Mouse (Mus musculus) c-Kit-positive CD71-positive TER-119-negative erythroid progenitor cells, embryonic 14.5 days (primary cell): ENCODE data around the gene Dhrs7b.

Experiments
- DNase-seq: peaks from one replicate; pipeline ENCODE4 v3.0.0-alpha.2; 2013; ENCODE audit warnings: low read depth

Gene Dhrs7b

DNA sequence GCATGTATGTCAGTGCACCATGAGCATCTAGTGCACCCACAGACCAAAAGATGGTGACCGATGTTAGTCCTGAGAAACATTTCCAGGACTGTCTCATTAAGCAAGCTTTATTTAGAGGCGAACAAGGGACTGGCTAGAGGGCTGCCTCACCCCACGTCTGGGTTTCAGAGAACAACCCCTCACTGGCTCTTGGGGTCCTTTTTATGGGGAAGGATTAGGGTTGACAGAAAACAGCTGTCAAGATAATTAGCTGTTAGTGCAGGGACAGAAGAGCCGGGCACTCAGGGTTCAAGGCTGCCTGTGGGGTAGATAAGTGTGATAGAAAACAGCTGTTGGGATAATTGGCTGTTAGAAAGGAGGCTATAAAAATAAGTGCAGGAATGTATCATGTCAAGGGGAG is 65.5 kb downstream of the Dhrs7b start:
- DNase-seq = no peak

DNA sequence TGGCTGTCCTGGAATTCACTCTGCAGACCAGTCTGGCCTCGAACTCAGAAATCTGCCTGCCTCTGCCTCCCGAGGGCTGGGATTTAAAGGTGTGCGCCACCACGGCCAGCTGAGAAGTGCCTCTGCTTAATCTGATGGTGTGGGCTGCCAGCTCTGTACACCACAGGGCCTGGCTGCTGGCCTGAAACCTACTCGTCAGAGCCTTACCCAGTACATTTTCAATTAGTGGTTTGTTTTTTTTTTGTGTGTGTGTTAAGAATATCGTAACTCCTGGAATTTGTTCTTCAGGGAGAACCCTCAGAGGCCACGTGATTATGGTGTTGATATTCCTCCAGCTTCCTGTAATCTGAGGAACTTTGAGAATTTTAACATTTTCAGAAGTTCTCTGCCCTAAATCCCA is 71.6 kb downstream of the Dhrs7b start:
- DNase-seq = no peak

DNA sequence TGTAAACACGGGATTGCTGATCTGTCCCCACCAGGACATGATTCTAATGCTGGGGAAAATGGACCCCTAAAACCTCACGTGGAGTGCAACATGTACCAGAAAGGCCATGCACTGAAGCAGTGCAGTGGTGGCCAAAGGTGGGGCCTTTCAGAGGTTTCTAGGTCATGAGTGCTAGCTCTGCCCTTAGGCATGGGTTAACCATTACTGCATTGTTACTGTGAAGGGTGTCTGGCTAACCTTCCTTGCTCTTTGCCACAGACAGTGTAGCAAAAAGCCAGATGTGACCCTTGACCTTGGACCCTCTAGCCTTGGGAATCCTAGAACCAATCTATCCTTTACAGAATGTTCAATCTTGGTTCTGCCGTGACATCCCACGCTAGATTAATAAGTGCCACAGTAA is 72.1 kb downstream of the Dhrs7b start:
- DNase-seq = no peak

DNA sequence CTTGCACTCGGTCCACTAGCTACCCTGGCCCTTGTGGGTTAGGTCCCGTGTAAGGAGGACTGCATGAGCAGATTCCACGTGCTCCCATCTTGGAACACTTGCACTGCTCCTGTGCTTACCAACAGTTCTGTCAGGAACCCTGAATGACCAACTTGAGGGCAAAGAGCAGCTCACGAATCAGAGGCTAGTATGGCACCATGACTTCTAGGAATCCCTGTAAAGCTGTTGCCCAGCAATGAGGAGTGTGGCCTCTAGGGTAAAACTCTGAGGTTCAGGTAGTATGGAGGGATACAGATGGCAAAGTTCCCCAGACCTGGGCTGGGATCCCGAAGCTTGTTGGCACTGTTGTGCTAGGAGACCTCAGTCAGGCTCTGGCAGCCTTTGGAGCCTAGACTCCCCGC is 73.2 kb downstream of the Dhrs7b start:
- no peak for DNase-seq

DNA sequence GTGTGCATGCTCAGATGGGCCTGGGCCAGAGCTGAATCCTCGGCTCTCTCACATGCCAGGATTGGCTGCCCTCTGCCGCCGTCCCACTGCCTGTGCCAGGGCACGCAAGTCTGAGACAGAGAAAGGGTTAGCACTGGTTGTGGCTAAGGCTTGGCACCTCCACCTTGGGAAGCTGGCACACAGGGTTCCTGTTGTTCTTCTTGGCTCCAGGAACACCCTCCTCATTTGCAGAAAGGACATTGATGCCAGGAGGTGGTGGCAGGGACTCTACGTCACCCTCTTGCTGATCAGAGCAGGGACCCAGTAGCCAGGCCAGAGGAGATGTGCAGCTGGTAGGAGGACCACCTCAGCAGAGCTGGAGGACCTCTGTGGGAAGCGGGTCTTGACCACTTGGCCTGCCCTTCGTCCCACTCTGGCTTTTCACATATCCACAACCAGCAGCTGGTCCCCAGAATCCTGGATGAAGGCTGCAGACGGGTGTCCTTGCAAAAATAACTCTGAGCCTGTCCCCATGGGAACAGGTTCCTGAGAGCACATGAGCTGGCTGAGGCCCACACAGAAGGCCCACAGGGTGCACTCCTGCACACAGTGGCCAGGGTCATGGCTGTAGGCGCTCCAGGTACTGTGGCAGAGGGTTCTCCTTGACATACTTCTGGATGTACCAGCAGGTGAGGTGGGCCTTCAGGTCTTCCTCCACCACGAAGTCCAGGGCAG is 75.1 kb downstream of the Dhrs7b start:
- no peak for DNase-seq

DNA sequence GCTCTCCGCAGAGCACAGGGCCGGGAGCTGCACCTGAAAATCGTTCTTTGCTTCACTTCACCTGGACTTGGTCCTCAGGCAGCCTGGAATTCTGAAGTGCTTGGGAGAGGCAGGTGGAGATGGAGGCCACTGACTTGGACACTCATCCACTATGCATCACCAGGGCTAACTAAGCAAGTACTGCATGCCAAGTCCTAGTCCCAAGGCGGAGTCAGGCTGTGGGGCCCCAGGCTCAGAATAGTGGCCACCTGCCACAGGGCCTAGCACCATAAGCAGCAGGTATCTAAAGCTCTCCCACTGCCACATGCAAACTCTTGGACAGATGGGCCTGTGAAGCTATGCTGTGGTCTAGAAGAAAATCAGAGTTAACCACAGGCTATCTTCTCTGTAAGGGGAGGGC is 76.0 kb downstream of the Dhrs7b start:
- no peak for DNase-seq

DNA sequence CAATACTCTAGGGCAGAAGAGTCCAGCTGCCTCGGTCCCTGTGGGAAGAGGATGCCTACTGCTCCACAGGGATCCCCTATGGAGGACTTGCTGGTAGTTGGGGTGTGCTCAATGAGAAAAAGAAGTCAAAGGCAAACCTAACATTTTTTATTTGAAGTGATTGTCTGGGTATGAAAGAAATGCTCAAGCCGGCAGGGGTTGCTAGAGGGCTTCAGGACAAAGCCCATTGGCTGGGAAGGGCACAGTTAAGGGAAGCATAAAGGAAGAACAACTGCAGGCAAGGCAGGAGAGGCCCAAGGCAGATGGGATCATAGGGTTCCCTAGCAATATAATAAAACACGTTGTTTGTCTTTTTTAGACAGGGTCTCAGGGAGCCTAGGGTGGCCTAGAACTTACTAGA is 77.6 kb downstream of the Dhrs7b start:
- no peak for DNase-seq

DNA sequence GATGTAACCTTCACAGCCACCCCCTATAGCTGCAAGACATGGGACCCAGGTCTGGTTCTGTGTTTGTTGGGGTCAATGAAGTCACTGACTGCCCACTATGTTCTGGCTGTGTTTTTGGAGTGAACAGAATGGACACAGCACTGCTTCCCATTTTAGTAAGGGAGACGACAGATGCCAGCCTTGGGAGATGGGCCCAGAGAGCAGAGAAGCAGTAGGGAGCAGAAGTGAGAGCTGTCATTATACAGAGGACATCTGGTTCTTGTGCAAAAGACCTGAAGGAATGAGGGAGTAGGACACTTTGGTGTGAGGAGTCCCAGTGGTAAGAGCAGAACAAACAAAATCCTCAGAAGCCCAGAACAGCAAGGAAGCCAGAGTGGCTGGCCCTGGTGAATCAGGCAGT is 79.2 kb downstream of the Dhrs7b start:
- no peak for DNase-seq
